Mouse (Mus musculus) B cell, adult 2 months (primary cell): ENCODE data around the gene Ccnd3.
"Not testable (repeated sequence)": the region's sequence is repeated elsewhere in the genome, so short reads cannot be mapped to it uniquely, and the experiment has no call there.

Experiments
- DNase-seq, 2 experiments: peaks; one replicate each; pipeline ENCODE4 v3.0.0; 2022

Gene Ccnd3

DNA sequence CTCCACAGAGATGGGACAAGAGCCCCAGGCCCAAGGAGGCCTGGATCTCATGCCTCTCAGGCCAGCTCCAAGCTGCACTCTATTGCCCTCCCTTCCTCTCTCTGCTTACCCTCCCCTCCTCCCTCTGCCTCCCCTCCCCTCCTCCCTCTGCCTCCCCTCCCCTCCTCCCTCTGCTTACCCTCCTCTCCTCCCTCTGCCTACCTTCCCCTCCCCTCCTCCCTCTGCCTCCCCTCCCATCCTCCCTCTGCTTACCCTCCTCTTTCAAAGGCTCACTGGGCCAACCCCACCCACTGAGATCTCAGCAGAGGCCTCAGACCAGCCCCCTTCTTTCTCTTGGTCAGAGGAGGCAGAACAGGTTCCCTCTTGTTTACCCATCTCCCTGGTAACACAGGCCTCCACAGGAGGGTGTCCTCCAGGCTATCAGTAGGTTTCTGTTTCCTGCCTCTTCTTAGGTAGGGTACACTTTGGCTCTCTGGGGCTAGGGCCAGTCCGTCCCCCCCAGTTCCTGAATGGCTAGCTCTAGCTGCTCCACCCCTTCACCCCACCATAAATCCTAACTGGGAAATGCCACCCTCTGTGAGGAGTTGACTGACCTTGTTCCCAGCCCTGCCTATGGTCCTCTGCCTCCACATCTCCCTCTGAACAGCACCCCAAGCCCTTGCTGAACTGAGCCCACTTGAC lies 20.5 kb upstream of the Ccnd3 start:
- DNase-seq, result no peak

DNA sequence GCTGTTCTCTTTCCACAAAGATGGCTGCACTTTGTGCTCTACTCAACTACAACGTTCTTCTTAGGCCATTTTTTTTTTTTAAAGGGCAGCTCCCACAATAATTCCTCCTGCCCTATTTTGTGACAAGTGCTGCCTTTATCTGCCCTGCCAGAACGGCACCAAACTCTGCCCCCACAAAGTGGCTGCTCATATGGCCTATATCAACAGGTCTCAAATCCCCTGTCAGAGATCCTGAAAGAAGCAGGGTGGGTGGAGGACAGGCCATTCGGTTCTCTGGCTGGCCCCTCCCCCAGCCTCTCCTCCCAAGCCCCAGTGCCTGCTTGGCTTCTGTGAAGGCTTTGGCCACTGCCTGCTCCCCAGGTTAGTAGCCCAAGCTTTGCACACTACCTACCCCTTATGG lies 19.9 kb upstream of the Ccnd3 start:
- no peak for DNase-seq

DNA sequence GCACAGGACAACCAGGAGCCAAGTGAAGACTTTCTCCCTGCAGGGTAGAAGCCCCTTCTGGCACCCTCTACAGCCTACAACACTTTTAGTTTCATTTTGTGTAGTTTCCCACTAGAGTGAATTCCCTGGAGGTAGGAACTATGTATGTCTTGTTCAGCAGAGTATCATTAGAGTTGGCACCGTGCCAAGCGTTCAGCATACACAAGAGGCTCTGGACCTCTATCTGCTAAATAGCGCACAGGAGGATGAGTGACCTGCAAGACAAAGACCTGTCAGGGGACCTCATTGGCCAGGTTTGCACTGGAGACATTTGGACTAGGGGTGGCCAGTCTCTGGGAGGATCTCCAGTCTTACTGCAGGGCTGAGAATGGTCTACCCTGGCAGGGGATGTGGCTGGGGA lies 19.1 kb upstream of the Ccnd3 start:
- DNase-seq, result no peak

DNA sequence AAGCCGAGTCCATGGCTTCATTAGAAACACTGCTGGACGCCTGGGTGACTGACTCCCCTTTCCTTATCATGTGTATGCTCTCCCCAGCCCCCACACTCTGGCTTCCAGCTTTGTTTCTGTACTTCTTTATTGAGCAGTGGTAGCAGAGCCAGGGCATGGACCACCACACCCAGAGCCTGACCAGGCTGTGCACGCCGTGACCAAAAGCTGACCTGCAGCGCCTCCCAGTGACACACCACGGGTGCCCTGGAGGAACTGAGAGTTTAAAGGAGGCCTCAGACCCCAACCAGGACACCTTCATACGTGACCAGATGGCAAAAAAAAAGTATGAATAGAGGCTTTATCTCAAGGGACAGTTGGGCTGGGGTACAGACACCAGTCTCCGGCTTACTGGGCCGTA lies 14.1 kb upstream of the Ccnd3 start:
- DNase-seq, result no peak

DNA sequence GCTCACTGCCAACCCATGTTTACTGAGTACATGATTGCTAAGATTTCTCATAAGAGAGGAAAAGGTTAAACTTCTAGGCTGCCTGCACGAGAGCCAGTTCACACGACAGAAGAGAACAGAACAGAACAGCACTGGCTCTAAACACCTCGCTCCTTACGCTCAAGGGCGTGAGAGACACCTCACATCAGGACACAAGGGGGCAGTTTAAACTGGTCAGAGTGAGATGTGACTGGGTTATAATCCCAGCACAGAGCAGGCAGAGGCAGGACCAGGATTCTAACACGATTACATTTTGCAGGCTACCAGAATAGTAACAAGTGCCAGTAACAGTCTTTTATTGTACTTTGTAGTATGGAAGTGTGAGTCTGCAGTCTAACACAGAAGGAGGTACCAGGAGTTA lies 12.1 kb upstream of the Ccnd3 start:
- no peak for DNase-seq

DNA sequence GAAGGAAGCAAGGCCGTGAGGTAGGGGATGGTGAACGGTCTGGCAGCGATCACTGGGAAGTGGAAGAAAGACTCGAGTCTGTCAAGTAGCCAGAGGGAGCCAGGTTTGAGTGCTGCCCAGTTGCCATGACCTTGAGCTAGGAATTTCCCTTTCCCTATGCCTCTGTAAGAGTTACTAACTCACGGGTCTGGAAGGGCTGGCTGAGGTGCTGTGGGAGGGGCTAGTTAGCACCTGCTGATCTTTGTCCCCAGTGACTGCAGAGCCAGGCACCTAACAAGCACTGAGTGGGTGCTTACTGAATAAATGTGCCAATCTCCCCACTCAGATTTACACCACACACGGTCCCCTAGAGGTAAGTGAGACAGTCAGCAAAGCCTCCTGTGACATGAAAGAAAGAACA lies 11.2 kb upstream of the Ccnd3 start:
- DNase-seq, result no peak

DNA sequence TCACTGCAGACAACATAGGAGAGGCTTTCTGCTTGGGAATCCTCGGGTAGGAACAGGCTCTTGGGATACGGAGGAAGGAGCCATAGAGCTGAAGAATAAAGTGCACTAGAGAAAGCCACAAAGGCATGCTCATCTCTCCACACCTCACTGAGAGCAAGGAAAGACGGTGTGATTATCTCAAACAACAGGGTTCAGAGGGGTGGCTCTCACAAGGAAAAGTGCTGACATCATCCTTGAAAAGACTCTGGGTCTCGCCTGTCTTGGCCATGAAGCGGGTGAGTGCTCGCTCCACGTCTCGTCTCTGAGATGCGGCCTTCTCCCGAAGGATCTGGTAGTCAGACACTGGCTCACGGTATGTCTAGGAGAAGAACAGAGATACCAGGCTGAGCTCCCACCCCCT lies 10.7 kb upstream of the Ccnd3 start:
- no peak for DNase-seq

DNA sequence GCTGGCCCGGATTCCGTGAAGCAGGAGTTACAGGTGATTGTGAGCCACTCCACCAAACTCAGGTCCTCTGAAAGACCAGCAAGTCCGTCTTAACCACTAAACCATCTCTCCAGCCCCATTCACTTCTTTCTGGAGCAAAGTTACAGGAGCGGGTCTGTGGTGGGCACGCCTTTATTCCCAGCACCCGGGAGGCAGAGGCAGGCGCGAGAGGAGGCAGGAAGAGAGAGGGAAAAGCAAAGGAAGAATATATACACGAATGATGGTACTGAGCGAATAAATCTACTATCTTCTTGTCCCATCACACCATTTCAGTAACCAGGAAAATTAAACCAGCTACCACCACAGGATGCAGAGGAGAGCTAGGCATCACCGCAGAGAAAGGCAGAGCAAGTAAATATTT lies 3.3 kb upstream of the Ccnd3 start:
- no peak for DNase-seq

DNA sequence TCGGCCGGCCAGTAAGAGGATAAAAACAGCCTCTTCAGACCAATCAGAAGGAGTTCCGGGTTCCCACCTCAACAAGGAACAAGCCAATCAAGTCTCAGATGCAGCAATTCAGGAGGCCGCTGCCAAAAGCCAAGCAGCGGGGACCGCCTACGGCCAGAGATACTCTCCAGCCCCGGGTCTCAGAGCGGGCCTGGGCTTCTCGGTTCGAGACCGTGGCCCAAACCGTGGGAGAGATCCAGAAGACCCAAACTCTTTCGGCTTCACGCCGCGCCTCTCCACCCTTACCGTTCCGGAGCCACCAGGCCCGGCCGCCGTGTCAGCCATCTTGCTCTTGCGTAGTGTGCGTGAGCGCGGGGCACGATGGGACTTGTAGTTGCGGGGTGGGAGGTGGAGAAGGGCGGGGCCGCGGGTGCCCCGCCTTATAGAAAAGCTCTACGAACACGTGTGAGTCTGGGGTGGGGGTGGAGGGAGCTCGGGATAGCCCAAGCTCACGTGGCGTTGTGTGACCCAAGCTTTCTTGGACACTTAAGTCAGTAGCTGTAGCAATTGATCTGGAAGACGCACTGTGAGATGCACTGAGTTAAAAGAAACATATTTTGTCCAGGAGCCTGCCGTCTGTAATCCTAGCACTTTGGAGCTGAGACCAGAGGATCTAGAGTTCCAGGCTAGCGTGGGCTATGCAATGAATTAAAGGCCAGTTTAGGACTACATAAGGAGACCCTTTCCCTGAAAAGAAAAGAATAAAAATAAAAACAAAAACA lies 2.7 kb upstream of the Ccnd3 start, which contains the start of gene Taf8:
TSS of gene Taf8 (minus strand) at position 347 of the 761 bp plus-strand sequence.
- peak; percentile 93 to 94 for DNase-seq

DNA sequence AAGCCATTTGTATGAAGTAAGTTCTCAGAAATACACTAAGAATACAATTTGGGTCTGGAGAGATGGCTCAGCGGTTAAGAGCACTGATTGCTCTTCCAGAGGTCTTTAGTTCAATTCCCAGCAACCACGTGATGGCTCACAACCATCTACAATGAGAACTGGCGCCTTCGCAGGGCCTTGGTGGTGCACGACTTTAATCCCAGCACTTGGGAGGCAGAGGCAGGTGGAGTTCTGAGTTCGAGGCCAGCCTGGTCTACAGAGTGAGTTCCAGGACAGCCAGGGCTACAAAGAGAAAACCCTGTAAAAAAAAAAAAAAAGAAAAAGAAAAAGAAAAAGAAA lies 2.2 kb upstream of the Ccnd3 start:
- not testable (repeated sequence) for DNase-seq

DNA sequence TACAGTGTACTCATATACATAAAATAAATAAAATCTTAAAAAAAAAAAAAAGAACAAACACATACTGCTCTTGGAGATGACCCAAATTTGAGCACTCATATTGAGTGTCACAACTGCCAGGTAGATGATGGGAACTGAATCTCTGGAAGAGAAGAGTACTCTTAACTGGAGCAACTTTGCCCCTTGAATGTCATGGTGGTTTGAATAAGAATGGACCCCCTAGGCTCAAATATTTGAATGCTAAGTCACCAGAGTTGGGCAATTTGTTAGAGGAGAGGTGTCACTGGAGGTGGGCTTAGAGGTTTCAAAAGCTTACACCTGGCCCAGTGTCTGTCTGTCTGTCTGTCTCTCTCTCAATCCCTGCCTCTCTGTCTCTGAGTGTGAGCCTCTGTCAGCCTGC lies 1.2 kb upstream of the Ccnd3 start:
- no peak for DNase-seq

DNA sequence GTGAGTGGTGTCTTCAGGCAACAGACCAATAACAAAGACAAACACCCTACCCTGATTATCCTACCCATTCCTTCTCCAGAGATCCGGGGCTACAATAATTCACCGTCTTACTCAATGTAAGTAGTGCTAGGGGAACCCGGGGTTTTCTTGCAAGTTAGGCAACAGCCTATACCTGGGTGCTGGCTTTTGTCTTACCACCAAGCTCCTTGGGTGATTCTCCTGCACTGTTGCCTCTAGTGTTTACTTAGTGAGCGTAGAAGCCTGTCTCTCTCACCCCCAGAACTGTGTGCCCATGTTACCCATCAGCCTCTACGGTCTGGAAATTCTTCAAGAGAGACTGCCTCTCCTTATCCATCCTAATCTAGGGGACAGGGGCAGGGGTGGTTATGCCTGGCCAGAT lies 623 bp upstream of the Ccnd3 start:
- DNase-seq, result no peak

DNA sequence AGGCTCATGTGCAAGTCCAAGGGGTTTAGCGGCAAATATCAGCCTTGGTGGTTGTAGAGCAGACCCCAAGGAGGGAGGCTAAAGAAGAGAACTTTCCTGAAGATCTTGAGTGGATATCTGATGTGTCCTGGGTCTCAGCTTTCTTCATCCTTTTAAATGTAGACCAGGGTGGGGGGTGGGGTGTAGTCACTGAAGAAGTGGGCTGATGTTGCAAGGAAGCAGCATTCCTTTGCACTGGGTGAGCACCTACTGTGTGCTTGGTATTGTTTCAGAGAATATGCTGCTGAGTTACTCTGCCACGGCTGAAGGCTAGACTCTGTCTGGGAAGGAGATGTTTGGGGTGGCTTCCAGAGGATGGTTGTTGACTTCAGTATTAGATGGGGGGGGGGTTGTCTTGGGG lies 715 bp downstream of the Ccnd3 start:
- DNase-seq, result no peak

DNA sequence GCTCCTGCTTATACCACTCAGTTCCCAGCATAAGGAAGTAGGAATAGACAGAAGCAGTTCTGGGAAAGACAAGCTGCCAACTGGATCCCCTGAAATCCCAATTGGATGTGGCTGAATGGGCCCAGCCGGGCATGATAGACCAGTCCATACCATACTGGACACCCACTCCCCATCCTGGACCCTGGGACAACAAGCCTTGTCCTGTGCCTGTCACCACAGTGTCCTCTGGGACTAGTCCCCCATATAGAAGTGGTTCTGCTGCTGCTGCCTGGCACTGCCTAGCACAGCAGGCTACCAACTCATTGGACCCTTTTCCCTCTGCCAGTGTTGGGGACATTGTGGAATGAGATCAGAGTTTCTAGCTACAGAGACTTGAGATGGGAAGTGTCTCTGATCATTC lies 1.2 kb downstream of the Ccnd3 start:
- no peak for DNase-seq

DNA sequence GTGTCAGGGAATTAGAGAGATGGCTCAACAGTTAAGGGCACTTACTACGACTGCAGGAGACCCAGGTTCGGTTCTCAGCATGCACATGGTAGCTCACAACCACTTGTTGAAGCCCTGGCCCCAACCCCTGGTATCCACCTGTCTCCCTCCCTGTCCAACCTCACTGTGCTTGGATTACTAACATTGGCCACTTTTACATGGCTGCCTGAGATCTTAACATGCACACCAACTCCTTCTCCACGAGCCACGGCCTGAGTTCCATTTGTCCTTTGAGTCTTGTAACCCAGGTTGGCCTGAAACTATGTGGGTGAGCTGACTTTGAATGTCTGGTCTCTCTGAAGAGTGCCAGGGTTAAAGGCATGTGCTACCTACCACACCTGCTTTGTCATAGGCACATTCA lies 1.8 kb downstream of the Ccnd3 start:
- no peak for DNase-seq

DNA sequence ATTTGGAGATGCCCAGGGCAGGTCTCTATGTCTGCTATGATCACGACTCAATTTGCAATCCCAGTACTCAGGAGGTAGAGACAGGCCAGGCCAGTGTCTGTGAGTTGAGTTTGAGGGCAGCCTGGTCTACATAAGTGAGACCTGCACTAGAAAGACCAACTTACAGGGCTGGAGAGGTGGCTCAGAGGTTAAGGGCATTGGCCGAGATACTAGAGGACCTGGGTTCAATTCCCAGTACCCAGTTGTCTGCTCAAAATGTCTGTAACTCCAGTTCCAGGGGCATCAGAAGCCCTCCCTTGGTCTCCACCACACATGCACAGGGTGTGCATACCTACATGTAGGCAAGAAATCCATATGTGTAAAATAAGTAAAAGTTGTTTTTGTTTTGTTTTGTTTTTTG lies 2.7 kb downstream of the Ccnd3 start:
- no peak for DNase-seq

DNA sequence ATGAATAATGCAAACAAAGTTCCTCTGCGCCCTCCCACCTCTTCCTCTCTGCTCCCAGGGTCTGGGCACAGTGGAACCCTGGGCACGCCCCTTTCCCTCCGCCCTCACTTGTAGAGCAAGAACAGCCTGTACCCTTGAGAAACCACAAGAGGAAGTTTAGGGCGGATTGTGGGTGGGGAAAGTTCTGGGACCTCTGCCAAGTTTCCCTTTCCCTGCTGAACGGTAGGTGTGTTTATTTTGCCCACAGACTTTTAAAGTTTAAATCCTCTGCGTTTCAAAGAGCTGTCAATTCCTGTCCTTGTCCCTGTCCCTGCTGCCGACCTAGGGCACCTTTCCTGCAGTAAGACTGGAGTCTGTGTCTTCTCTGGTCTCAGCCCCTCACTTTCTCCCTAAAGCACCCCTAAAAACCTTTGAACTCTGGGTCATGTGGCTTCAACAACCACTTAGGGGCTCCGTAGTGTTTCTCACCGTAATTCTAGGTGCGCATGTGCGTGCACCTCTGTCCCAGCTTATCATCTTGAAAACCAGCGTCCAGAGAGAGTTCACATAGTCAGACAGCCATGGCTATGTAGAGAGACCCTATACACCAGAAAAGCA lies 3.3 kb downstream of the Ccnd3 start:
- DNase-seq, result peak; percentile 94 to 97

DNA sequence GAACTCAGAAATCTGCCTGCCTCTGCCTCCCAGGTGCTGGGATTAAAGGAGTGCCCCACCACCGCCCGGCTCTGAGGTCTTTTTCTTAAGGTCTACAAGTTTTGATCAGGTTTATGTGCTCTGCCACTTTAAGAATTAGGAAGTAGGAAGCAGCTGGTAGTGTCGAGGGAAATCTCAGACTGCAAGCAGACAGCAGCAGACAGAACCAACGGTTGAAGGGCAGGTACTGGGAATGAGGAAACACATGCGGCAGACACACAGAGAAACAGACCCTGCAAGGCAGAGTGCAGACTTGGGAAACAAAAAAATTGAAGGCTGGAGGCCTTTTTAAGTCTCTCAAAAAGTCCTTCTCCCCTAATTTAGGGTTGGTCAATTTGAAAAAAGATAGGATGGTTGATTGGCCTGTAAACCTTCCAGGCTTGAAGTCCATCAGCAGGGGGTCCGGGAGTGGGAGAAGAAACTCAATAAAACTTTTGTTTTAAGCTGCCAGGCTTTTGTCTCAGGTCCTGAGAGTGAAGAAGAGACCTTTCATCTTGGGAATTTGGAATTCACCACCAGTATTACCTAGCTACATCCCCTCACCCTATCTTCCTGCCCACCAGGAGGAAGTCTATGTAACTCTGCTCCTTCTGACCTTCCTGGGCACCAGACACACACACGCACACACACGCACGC lies 4.3 kb downstream of the Ccnd3 start:
- peak in 1 of 2 experiments; percentile 37 for DNase-seq

DNA sequence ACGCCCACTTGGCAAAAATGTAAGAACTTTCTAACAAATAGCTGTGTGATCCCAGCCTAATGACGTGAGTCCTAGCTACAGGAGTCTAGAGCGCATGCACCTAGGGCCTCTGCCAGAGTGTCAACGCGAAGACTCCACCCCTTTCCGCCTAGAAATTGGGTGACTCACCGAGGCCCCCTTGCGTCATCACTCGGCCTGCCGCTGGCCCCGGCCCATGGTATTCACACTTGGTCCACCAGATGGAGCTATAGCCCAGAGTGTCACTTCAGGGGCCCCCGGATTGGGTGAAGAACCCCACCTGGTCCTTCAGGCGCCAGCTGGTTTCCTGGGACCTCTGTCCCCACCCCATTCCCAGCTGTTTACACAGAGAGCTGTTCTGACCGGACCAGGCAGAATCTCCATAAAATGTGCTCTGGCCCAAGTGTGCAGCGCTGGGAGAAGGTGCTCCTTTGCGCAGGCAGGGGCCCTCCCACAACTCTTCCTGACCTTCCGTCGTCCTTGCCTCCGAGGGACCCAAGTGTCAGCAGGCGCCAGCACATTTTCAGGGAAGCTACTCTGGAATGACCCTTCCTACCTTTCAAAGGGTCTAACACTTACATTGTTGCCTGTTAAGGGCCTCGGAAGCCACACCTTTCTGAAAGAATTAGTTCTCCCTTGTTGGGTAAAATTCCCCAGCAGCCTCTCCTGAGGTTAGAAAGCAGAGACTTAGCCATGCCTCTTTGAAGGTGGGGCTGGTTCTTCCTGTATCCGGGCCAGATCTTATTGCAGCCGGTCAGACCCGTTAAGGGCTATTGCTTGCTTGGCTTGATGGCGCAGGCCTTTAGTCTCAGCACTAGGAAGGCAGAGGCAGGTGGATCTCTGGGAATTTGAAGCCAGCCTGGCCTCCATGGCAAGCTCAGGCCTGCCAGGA lies 6.5 kb downstream of the Ccnd3 start:
- peak; percentile 99 for DNase-seq

DNA sequence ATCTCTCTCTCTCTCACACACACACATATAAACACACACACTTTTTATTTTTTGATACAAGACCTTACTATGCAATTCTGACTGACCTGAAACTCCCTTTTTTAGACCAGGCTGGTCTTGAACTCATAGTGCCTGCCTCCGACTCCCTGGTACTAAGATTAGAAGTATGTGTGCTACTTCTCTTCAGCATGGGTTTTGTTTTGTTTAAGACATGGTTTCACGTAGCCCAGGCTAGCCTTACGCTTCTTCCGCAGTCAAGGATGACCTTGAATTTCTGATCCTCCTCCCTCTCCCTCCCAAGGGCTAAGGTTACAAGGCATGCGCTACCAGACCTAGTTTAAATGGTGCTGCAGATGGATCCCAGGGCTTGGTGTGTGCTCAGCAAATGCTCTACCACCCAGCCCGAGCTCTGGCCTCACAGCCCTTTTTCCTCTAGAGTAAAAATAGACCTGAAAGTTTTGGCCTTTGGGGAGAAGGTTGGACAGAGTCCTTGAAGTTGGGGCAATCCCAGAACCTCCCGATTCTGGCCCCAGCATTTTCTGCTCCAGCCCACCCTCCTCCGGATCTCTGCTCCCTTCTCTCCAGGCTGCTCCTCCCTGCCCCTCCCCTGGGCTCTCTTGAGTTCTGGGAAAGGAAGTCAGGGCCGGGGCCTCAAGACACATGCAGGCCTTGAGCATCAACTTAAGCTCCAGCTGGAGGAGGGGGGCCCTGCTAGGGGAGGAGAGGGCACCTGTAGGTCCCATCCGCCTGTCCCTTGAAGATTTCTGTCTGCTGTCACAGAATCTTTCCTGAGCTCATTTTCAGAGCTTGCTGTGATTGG lies 8.3 kb downstream of the Ccnd3 start:
- DNase-seq, result no peak

DNA sequence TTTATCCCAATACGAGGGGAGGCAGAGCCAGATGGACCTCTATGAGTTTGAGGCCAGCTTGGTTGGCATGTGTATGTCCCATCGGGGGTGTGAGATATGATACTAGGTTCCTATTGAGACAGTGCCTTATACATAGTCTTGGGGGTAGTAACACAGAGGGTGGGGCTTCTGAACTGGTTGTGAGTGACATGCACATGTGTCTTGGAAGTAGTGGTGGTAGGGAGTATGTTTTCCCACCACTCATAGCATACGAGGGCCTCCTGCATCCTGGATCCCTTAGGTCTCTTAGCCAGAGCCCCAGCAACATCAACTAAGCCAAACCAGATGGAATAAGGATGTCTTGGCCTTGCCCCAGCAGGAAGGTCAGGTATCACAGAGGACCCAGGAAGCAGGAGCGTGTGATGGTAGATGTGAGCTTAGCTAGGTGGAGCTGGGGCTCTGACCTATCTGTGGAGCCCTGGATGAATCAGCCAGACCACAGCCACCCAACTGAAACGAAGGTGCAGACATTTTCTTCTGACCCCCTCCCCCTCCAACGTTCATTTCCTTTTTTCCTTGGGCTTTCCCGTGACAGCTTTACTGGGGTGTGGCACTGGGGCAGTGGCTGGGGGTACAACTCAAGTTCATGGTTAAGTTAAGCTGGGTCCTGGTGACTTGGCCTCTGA lies 10.5 kb downstream of the Ccnd3 start:
- DNase-seq, result peak in 1 of 2 experiments; percentile 44
